Mouse (Mus musculus): ENCODE measurements at regions not wholly inside any gene's neighbourhood (a gene's known extent, or its start where the extent isn't known, plus 50 kb on each side); places are given as distances from the start of the nearest gene placed in this dataset.

DNA sequence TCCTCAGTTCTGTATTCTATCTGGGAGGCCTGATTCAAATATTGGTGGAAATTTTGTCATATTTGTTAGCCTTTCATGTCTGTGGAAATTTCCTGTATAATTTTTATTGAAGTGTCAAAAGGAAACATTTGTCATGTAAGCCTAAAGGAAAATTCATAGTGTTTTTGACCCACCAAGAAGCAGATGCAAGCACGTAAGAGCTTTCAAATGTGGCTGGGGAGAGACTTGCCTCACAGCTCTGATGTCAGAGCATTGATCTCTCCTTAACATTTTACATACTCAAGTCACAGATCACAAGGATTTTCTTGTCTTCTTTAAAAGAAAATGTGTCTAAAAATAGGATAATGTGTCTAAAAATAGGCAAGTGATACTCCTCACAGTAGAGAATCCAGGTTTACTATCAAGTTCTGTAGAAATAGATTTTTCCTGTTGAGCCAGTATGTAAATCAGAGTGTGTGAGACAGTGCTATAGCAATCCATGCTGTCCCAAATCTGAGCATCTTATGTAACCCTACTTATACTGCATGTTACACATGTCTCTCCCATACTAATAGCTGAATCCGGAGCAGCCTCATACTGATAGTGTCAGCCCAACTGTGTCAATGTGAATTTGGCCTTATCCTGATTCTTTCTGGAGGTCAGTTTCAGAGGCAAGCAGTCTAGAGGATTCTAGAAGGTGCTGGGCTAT is 110.0 kb upstream of the Runx1 start:
- DNase-seq (ENCODE audit: low read depth, low spot score), result no peak

- DNase-seq (ENCODE audit: low read depth, low spot score), result no peak
Observed at GRCm38 (mm10) chr16:92930103-92930502, 104.2 kb upstream of the Runx1 start.

GRCm38 (mm10) chr16:92928201-92928600 is 102.3 kb upstream of the Runx1 start:
- no peak for DNase-seq (ENCODE audit: low read depth, low spot score)

GRCm38 (mm10) chr16:92927662-92928061 is 101.7 kb upstream of the Runx1 start:
- no peak for DNase-seq (ENCODE audit: low read depth, low spot score)

DNA sequence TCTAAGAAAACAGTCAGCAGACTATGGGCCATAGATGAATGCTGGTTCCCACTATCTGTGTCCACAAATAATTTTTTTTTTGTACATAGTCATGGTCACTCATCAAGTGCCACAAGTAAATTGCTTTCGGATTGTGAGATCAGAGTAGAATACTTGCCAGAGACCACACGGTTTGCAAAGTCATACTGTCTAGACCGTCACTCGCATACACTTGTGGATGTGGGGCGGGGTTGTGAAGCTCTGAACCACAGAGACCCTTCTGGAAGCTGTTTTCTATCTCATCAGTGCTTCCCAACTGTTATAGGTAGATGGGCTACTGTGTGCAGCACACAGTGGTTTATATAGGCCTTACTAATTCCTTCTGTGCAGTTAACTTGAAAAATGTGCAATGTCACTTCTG is 100.9 kb upstream of the Runx1 start:
- no peak for DNase-seq (ENCODE audit: low read depth, low spot score)

GRCm38 (mm10) chr16:92920947-92921346 is 95.0 kb upstream of the Runx1 start:
- no peak for DNase-seq (ENCODE audit: low read depth, low spot score)

DNA sequence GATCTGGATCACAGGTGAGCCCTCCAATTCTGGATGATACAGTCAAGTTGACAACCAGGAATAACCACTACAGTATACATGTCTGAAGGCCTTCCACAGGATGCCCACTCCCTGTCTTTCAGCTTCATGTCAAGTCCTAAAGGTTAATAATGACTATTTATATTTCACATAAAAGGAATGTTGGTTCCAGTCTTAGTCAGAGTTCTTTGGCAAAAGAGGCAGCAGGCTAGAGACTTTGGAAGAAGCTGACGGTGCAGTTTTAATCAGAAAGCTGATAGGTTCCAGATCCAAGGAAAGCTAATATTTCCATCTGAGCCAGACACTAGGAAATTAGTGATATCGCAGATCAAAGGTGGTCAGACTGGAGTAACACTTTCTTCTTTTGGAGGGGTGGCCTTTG is 91.4 kb upstream of the Runx1 start:
- DNase-seq (ENCODE audit: low read depth, low spot score), result no peak

DNA sequence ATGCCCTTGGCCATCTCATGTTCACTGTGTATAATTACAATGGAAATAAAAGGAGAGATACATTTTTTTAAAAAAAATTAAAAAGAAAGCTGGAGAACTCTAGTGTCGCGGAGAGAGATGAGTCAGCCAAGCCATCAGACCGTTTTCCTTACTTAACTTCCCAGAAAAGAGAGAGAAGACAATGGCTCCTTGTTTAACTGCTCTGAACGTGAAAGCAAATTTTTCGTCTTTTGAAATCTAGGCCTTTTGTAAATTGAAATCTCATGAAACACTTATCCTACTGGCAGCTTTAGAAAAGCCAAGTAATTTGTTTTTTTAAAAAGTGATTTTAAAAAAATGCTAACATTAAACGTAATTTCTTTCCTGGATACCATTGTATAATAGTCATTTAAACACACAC is 89.7 kb upstream of the Runx1 start:
- no peak for DNase-seq (ENCODE audit: low read depth, low spot score)

DNA sequence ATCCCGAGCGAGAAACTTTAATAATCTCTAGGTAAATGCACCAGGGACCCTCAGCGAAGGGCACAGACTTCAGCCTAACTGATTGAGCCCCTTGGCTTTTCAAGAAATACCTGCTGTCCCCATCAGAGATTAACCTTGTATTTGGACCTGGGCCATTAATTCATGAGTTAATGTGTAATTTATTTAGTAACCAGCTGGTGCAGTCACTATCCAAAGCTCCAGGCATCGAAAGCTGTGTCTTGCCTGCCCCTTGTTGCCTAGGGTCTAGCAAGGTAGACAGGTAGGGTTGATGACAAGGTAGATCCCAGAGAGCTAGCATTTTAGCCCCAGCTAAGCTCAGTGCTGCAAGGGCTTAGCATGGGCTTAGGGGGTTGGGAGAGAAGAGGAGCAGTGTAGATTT is 80.9 kb upstream of the Runx1 start:
- DNase-seq (ENCODE audit: low read depth, low spot score), result no peak

DNA sequence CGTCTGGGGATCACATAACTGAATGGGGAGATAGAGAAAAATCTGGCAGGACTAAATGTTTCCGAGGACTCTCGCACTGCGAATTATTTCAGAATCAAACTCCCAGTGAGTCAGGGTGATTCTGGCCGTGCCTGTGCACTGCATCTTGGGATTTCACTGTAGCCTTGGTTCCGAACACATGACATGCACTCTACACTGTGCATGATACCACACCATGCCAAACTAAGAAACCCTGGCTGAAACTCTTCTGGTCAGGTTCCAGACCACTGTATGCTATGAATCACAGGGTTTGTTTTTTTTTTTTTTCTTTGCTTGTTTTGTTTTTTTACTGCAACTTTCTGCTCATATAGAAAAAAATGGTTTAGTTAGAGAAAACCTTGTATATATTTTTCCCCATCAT is 79.7 kb upstream of the Runx1 start:
- DNase-seq (ENCODE audit: low read depth, low spot score), result no peak

GRCm38 (mm10) chr16:92903892-92904473 is 78.0 kb upstream of the Runx1 start:
- DNase-seq (ENCODE audit: low read depth, low spot score), result peak; percentile 35

- peak; percentile 2 for DNase-seq (ENCODE audit: low read depth, low spot score)
Observed at GRCm38 (mm10) chr16:92903486-92903885, 77.5 kb upstream of the Runx1 start.

DNA sequence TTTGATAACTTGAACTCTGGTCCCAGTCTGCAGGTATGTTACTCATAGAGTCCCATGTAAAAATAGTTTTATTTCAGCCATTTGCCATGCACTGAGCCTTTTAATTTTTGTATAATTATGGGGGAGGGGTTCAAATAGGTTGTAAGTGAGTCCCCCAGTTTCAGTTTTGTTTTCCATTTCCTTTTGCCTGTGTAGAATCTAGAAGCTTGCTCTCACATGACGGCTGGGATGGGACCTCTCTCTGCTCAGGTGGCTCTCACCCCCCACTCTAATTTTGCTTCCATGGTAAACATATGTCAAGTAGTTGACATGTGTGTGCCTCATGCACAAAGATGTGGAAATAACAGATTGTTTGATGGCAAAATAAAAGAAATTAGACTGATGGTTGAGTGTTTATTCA is 73.8 kb upstream of the Runx1 start:
- no peak for DNase-seq (ENCODE audit: low read depth, low spot score)

GRCm38 (mm10) chr16:92891741-92892140 is 65.8 kb upstream of the Runx1 start:
- DNase-seq (ENCODE audit: low read depth, low spot score), result no peak

GRCm38 (mm10) chr16:92890713-92891112 is 64.8 kb upstream of the Runx1 start:
- DNase-seq (ENCODE audit: low read depth, low spot score), result no peak

- no peak for DNase-seq (ENCODE audit: low read depth, low spot score)
Observed at GRCm38 (mm10) chr16:92889537-92889936, 63.6 kb upstream of the Runx1 start.

DNA sequence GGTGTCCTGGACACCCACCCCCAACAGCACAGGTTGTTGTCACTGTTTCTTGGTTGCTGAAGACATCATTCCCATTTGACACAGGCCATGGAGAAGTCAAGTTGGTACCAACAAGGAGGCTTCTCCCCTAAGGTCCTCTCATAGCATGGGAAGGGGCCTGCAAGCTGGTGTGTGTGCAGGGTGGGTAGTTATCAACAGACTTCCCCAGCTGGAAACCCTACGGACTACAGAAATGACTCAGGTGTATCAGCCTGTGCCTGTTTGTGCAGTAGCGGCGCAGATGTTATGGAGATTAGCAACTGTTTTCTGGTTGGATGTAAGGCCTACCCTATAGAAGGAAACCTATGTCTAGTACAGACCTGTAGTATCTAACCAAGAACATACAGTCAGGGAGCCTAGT is 60.3 kb upstream of the Runx1 start:
- DNase-seq (ENCODE audit: low read depth, low spot score), result no peak

- DNase-seq (ENCODE audit: low read depth, low spot score), result no peak
Observed at GRCm38 (mm10) chr16:92883821-92884272, 57.9 kb upstream of the Runx1 start.

- no peak for DNase-seq (ENCODE audit: low read depth, low spot score)
Observed at GRCm38 (mm10) chr16:92880356-92881043, 54.6 kb upstream of the Runx1 start.

DNA sequence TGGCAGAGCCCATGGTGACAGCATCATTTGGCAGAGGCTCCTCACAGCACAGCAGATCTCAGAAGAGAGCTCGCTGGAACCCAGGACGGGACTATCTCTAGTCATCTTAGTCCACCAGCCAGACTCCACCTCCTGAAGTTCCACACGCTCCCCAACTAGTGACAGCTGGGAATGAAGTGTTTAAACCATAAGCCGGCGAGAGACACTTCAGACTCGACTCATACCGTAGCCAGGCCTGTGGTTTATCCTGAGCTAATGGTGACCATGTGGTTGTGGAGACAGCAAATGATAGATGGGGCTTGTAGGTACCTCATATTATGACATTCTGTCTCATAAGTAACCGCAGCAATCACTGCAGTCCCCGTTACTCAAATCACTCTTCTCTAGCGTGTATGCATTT is 52.1 kb upstream of the Runx1 start:
- DNase-seq (ENCODE audit: low read depth, low spot score), result no peak
